Mouse (Mus musculus): ENCODE measurements around the gene Gpr26. TPM values are rescaled to one million over a fixed set of nuclear protein-coding genes. Genes with fewer than 3 reads are reported as not detected.

The Gpr26 gene
- total RNA-seq (2023; ENCODE audit: inconsistent age) = not detected in 4 replicates

DNA sequence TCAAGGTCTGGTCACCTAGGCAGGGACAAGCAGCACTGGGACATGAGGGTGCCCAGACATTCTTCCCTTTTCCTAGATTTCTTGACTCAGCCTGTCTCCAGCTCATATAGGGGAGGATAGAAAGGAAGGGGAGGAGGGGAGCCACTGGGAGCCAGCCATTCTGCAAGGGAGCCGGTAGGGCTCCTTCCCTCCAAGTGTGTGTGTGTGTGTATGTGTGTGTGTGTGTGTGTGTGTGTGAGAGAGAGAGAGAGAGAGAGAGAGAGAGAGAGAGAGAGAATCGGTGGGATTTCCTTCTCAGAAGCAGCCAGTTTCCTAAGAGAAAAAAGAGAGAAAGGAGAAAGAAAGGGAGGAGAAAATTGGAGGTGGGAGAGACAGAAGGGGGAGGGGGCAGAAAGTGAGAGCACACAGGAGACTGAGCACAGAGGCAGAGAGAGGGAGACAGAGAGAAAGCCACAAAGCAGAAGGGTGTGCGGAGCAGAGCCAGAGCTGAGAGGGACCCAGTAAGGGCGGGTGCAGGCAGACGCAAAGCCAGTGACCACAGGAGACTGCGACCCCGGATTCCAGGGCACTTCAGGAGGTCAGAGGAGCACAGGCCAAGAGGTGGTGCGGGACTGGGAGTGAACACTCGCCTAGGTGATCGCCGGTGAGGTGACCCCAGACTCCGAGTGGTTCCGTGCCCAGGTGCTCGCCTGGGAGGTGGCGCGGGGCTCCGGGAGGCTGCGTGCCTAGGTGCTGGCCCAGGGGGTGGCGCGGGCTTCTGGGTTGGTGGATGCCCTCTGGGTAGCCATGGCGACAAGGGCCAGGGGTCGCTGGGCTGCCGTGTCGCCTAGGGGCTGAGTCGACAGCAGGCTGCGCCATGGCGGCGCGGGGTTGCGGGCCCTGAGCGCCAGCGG is at the start of gene Gpr26:
Gpr26 (plus strand) TSS at position 438 of the 893 bp plus-strand sequence.

Other genes with a start within 250 kb of the Gpr26 start
- gene Cpxm2, start 188.3 kb downstream of the Gpr26 start, total RNA-seq (2023; ENCODE audit: inconsistent age) = not detected in 4 replicates

Measured in B cell, adult (primary cell).